Mouse (Mus musculus) CD4-positive, CD25-positive, alpha-beta regulatory T cell, adult 4 months (primary cell): ENCODE results near the gene Kcnk7. TPM values are rescaled to one million over a fixed set of nuclear protein-coding genes. Genes with fewer than 3 reads are reported as not detected.

ENCODE experiments used
- ATAC-seq: one replicate; pipeline ENCODE4 v1.8.0; 2017
- polyA plus RNA-seq, 2 experiments: library from polyadenylated mRNA; unstranded; fragments of 100-300 nt; shearing (Covaris generic); gene quantifications; one replicate each; pipeline ENCODE4 v1.2.1; 2017

Kcnk7 gene
- polyA plus RNA-seq, 2 experiments from 2014 or later: 1.9 to 2.4 TPM

- peak; percentile 28 for ATAC-seq
Observed at GRCm38 (mm10) chr19:5725767-5726515, 21.8 kb downstream of the Kcnk7 start, which contains the start of gene Ehbp1l1. Ehbp1l1 (minus strand) TSS chr19:5726317.

GRCm38 (mm10) chr19:5726961-5727578 lies 22.9 kb downstream of the Kcnk7 start:
- ATAC-seq: peak; percentile 68

GRCm38 (mm10) chr19:5727701-5728100 lies 23.5 kb downstream of the Kcnk7 start:
- peak; percentile 17 for ATAC-seq

GRCm38 (mm10) chr19:5728631-5729443 lies 24.7 kb downstream of the Kcnk7 start:
- no peak for ATAC-seq

- peak; percentile 43 for ATAC-seq
Observed at GRCm38 (mm10) chr19:5729444-5729815, 25.3 kb downstream of the Kcnk7 start, which contains the start of gene Fam89b. Fam89b (minus strand) TSS chr19:5729653.

GRCm38 (mm10) chr19:5730314-5731186 lies 26.4 kb downstream of the Kcnk7 start:
- no peak for ATAC-seq

GRCm38 (mm10) chr19:5731264-5731978 lies 27.3 kb downstream of the Kcnk7 start:
- ATAC-seq: peak; percentile 48

- ATAC-seq: no peak
Observed at GRCm38 (mm10) chr19:5734325-5734724, 30.2 kb downstream of the Kcnk7 start.

GRCm38 (mm10) chr19:5739446-5739845 lies 35.3 kb downstream of the Kcnk7 start:
- ATAC-seq: no peak

GRCm38 (mm10) chr19:5740320-5741317 lies 36.5 kb downstream of the Kcnk7 start, which contains the start of gene Ltbp3:
Ltbp3 (plus strand) TSS chr19:5740904.
- ATAC-seq: no peak

GRCm38 (mm10) chr19:5741641-5742240 lies 37.6 kb downstream of the Kcnk7 start:
- no peak for ATAC-seq

- no peak for ATAC-seq
Observed at GRCm38 (mm10) chr19:5742241-5742641, 38.1 kb downstream of the Kcnk7 start.

- ATAC-seq: no peak
Observed at GRCm38 (mm10) chr19:5743576-5743975, 39.4 kb downstream of the Kcnk7 start.

- ATAC-seq: no peak
Observed at GRCm38 (mm10) chr19:5745756-5746710, 41.9 kb downstream of the Kcnk7 start.

- ATAC-seq: no peak
Observed at GRCm38 (mm10) chr19:5746907-5747363, 42.8 kb downstream of the Kcnk7 start.

GRCm38 (mm10) chr19:5749476-5749875 lies 45.3 kb downstream of the Kcnk7 start:
- ATAC-seq: no peak

- ATAC-seq: no peak
Observed at GRCm38 (mm10) chr19:5750951-5751350, 46.8 kb downstream of the Kcnk7 start.

GRCm38 (mm10) chr19:5751742-5752141 lies 47.6 kb downstream of the Kcnk7 start:
- no peak for ATAC-seq
